Comparison of ENCODE assay signal across 19 mouse cellular contexts in the genomic region with DNA sequence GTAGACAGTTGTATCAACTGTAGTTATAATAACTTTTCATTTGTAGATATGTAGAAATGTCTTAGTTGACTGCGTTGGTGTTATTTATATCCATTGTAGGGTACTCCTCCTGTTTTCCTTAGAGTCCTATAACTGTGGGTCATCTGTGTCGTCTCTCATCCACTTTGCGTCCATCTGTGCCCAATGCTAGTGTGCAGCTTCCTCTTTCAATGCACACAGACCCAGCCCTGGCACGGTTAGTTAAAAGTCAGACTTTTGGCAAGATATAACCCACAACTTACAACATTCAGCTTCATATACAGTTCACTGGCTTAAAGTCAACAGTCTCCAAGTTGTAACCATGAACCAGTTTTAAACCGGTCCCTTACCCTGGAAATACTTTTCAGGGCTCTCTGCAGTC.
"Had no signal": no experiment of that assay in that cellular context is flagged by ENCODE, and none has a peak within 500 bp of the region (broad histone marks: within the 10 kb centered on the region; RNA-seq: fewer than 3 reads in every experiment).

No protein-coding gene starts in this region.

- H3K9me3 ChIP-seq: heart, embryonic 13.5 days; heart, embryonic 15.5 days; hindbrain, embryonic 13.5 days; hindbrain, embryonic 15.5 days; limb, embryonic 10.5 days; limb, embryonic 12.5 days had no signal

- H3K4me2 ChIP-seq: heart, embryonic 11.5 days; heart, embryonic 13.5 days; heart, embryonic 15.5 days; hindbrain, embryonic 13.5 days; hindbrain, embryonic 15.5 days; limb, embryonic 12.5 days; liver, embryonic 11.5 days; liver, embryonic 13.5 days had no signal

- H3K36me3 ChIP-seq: heart, embryonic 13.5 days; heart, embryonic 15.5 days; hindbrain, embryonic 15.5 days; limb, embryonic 10.5 days; limb, embryonic 12.5 days; liver, embryonic 13.5 days had no signal

- DNase-seq: gastrocnemius, adult 2 months; gastrocnemius, postnatal 10 days; gastrocnemius, postnatal 25 days; heart, adult 18-20 months; heart, postnatal 14 days; heart, postnatal 36 days; liver, embryonic 13.5 days had no signal

- H3K4me1 ChIP-seq: heart, embryonic 13.5 days; heart, embryonic 15.5 days; hindbrain, embryonic 13.5 days; hindbrain, embryonic 15.5 days; limb, embryonic 10.5 days; limb, embryonic 12.5 days; liver, embryonic 13.5 days had no signal

- H3K27ac ChIP-seq: gastrocnemius, adult 2 months; heart, embryonic 13.5 days; heart, embryonic 15.5 days; hindbrain, embryonic 13.5 days; hindbrain, embryonic 15.5 days; hindbrain, postnatal 0 days; layer of hippocampus, adult 2 months; left cerebral cortex, adult 2 months; limb, embryonic 10.5 days; limb, embryonic 12.5 days; liver, embryonic 13.5 days had no signal

- H3K27me3 ChIP-seq: heart, embryonic 13.5 days; heart, embryonic 15.5 days; hindbrain, embryonic 13.5 days; hindbrain, embryonic 15.5 days; limb, embryonic 12.5 days; liver, embryonic 13.5 days had no signal

- H3K9ac ChIP-seq: forebrain, postnatal 0 days; heart, embryonic 13.5 days; heart, embryonic 15.5 days; hindbrain, embryonic 13.5 days; hindbrain, embryonic 15.5 days; limb, embryonic 12.5 days; liver, embryonic 13.5 days had no signal

- H3K4me3 ChIP-seq: gastrocnemius, adult 2 months; heart, embryonic 13.5 days; heart, embryonic 15.5 days; hindbrain, embryonic 13.5 days; hindbrain, embryonic 15.5 days; layer of hippocampus, adult 2 months; left cerebral cortex, adult 2 months; limb, embryonic 10.5 days; limb, embryonic 12.5 days; liver, embryonic 13.5 days had no signal

- ATAC-seq: hindbrain, postnatal 0 days had no signal
